Mouse (Mus musculus) heart, embryonic 14.5 days (tissue): ENCODE results near the gene Kdm2b. TPM values are rescaled to one million over a fixed set of nuclear protein-coding genes. Genes with fewer than 3 reads are reported as not detected.

Experiments used
- ATAC-seq: fragments of 200-750 bp; cut with Nextera tagmentation; 2 replicates; pipeline ENCODE4 v1.8.0; 2017; ENCODE audit warnings: low read depth, moderate TSS enrichment; ENCODE audit not compliant: insufficient number of reproducible peaks, insufficient read depth, low FRiP score
- H3K27ac ChIP-seq, 2 experiments: fragments of 200-500 bp in 1 of 2; fragments of 300-500 bp in 1 of 2; sonication (generic) in 1 of 2; replicated peaks in 1 of 2; 2 replicates each; pipeline ENCODE4 v1.5.1; 2012 to 2014; ENCODE audit warnings: low read depth in 2 of 2, low read length in 2 of 2, control low read depth in 1 of 2, mild to moderate bottlenecking in 1 of 2, mixed read lengths in 1 of 2; ENCODE audit not compliant: control insufficient read depth in 1 of 2, insufficient read depth in 1 of 2
- H3K27me3 ChIP-seq: fragments of 300-500 bp; sonication (generic); 2 replicates; pipeline ENCODE4 v1.6.1; 2014; ENCODE audit warnings: mild to moderate bottlenecking, low read length, control low read depth; ENCODE audit not compliant: control insufficient read depth, insufficient read depth
- H3K36me3 ChIP-seq: fragments of 300-500 bp; sonication (generic); 2 replicates; pipeline ENCODE4 v1.6.1; 2014; ENCODE audit warnings: mild to moderate bottlenecking, control low read depth, low read length, mixed read lengths; ENCODE audit not compliant: control insufficient read depth, insufficient read depth
- H3K4me1 ChIP-seq, 2 experiments: fragments of 200-500 bp in 1 of 2; fragments of 300-500 bp in 1 of 2; sonication (generic) in 1 of 2; 2 replicates each; pipeline ENCODE4 v1.6.1; 2012 to 2014; ENCODE audit warnings: low read length in 2 of 2, control low read depth in 1 of 2, mixed read lengths in 1 of 2; ENCODE audit not compliant: control insufficient read depth in 2 of 2, insufficient read depth in 2 of 2
- H3K4me2 ChIP-seq: fragments of 300-500 bp; sonication (generic); 2 replicates; pipeline ENCODE4 v1.6.1; 2014; ENCODE audit warnings: mild to moderate bottlenecking, low read length
- H3K4me3 ChIP-seq, 2 experiments: fragments of 200-500 bp in 1 of 2; fragments of 300-500 bp in 1 of 2; sonication (generic) in 1 of 2; 2 replicates each; pipeline ENCODE4 v1.5.1; 2012 to 2014; ENCODE audit warnings: low read length in 2 of 2, mild to moderate bottlenecking in 2 of 2, control low read depth in 1 of 2, low read depth in 1 of 2, moderate library complexity in 1 of 2; ENCODE audit not compliant: control insufficient read depth in 1 of 2, insufficient read depth in 1 of 2
- H3K9ac ChIP-seq: fragments of 300-500 bp; sonication (generic); 2 replicates; pipeline ENCODE4 v1.6.1; 2014; ENCODE audit warnings: mild to moderate bottlenecking, low read length
- H3K9me3 ChIP-seq: fragments of 300-500 bp; sonication (generic); 2 replicates; pipeline ENCODE4 v1.6.1; 2016; ENCODE audit warnings: low read length, control low read depth; ENCODE audit not compliant: control insufficient read depth
- WGBS: fragments of 180-500 bp; shearing (Covaris S2); extraction: QIAGEN DNeasy Blood & Tissue Kit; methylation state at CpG from one replicate; pipeline ENCODE4 v1.1.7; 2014; 5-methylcytosine and 5-hydroxymethylcytosine counted together
- polyA plus RNA-seq: library from polyadenylated mRNA; unstranded; fragments of >200 nt; fragmentation: Nextera tagmentation; extraction: Ambion mirVana; gene quantifications from 2 replicates; pipeline ENCODE4 v1.2.1, GENCODE M21; 2014

Gene Kdm2b
- polyA plus RNA-seq, 1 experiment from 2014 or later: 24.2 TPM

GRCm38 (mm10) chr5:122971438-122971837 is 18.2 kb downstream of the Kdm2b start:
- Histone ChIP-seq H3K4me2 (no peak overlapping the region), H3K4me3 (no peak overlapping the region), H3K9me3 (no peaks in the 10 kb centered on the region), H3K27ac (no peak overlapping the region), H3K9ac (no peak overlapping the region), H3K27me3 (no peaks in the 10 kb centered on the region), H3K4me1 (peaks cover 0 to 2% of the 10 kb centered on the region in 2 experiments; a peak in 1 of 4 replicates), H3K36me3 (no peaks in the 10 kb centered on the region)
- WGBS: 82% methylated on average over 4 of the region's 4 CpGs
- ATAC-seq: no peak

GRCm38 (mm10) chr5:122970056-122970455 is 19.6 kb downstream of the Kdm2b start:
- ATAC-seq: no peak
- Histone ChIP-seq H3K4me1 (peaks cover 0 to 2% of the 10 kb centered on the region in 2 experiments; a peak in 1 of 4 replicates), H3K9me3 (no peaks in the 10 kb centered on the region), H3K4me2 (no peak overlapping the region), H3K4me3 (no peak overlapping the region), H3K9ac (no peak overlapping the region), H3K27ac (no peak overlapping the region), H3K36me3 (no peaks in the 10 kb centered on the region), H3K27me3 (no peaks in the 10 kb centered on the region)
- WGBS: 80% methylated on average over 5 of the region's 5 CpGs

DNA sequence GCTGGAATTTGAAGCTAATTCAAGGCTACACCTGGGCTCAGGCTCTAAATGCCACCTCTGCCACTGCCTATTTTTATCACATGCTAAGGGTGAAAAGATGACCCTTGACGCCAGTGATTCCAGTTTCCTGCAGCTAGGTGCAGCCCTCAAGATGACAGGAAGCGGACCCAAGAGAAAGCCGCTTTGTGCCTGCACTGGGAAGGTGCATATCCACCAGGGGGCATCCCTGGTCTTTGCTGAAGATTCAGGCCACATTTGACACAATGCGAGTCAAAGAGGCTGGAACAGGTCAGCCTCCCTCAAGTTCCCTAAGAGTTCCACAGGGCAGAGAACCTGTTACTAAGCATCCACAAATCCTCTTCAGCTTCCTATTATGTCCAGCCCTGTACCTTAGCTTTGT is 21.3 kb downstream of the Kdm2b start:
- Histone ChIP-seq H3K4me1 (peaks cover 0 to 2% of the 10 kb centered on the region in 2 experiments; a peak in 1 of 4 replicates), H3K4me3 (no peak overlapping the region), H3K27ac (no peak overlapping the region), H3K9me3 (no peaks in the 10 kb centered on the region), H3K36me3 (no peaks in the 10 kb centered on the region), H3K27me3 (no peaks in the 10 kb centered on the region), H3K4me2 (no peak overlapping the region), H3K9ac (no peak overlapping the region)
- WGBS: 15% methylated on average over 4 of the region's 4 CpGs
- ATAC-seq: no peak

GRCm38 (mm10) chr5:122965427-122965826 is 24.2 kb downstream of the Kdm2b start:
- Histone ChIP-seq H3K9me3 (no peaks in the 10 kb centered on the region), H3K4me2 (no peak overlapping the region), H3K4me3 (no peak overlapping the region), H3K9ac (no peak overlapping the region), H3K27ac (no peak overlapping the region), H3K36me3 (0 out of 2 replicates have a peak, but pooled peaks cover 2% of the 10 kb centered on the region), H3K27me3 (no peaks in the 10 kb centered on the region), H3K4me1 (peaks cover 0 to 2% of the 10 kb centered on the region in 2 experiments; a peak in 1 of 4 replicates)
- 85% methylated on average over 11 of the region's 11 CpGs for WGBS
- ATAC-seq: no peak

GRCm38 (mm10) chr5:122964853-122965252 is 24.8 kb downstream of the Kdm2b start:
- Histone ChIP-seq H3K9ac (no peak overlapping the region), H3K4me2 (no peak overlapping the region), H3K4me1 (peaks cover 0 to 2% of the 10 kb centered on the region in 2 experiments; a peak in 1 of 4 replicates), H3K27me3 (no peaks in the 10 kb centered on the region), H3K36me3 (0 out of 2 replicates have a peak, but pooled peaks cover 2% of the 10 kb centered on the region), H3K9me3 (no peaks in the 10 kb centered on the region), H3K27ac (no peak overlapping the region), H3K4me3 (no peak overlapping the region)
- ATAC-seq: no peak
- WGBS: 80% methylated on average over 6 of the region's 6 CpGs

- no peak overlapping the region for H3K27ac ChIP-seq
These were observed 27.7 kb downstream of the Kdm2b start for GRCm38 (mm10) chr5:122961905-122962304.

GRCm38 (mm10) chr5:122959391-122959790 is 30.2 kb downstream of the Kdm2b start:
- Histone ChIP-seq H3K4me1 (no peaks in the 10 kb centered on the region; a peak in 1 of 4 replicates), H3K27me3 (0 out of 2 replicates have a peak, but pooled peaks cover 3% of the 10 kb centered on the region)

More at GRCm38 (mm10) chr5:122961905-122962304, 27.7 kb downstream of the Kdm2b start:
- no peak for ATAC-seq
- H3K36me3 ChIP-seq: 0 out of 2 replicates have a peak, but pooled peaks cover 2% of the 10 kb centered on the region
- no peak overlapping the region for H3K4me3 ChIP-seq
- H3K4me1 ChIP-seq: no peaks in the 10 kb centered on the region
- no peaks in the 10 kb centered on the region for H3K9me3 ChIP-seq
- H3K27me3 ChIP-seq: no peaks in the 10 kb centered on the region
- H3K9ac ChIP-seq: no peak overlapping the region
- H3K4me2 ChIP-seq: no peak overlapping the region
- 58% methylated on average over 3 of the region's 3 CpGs for WGBS

DNA sequence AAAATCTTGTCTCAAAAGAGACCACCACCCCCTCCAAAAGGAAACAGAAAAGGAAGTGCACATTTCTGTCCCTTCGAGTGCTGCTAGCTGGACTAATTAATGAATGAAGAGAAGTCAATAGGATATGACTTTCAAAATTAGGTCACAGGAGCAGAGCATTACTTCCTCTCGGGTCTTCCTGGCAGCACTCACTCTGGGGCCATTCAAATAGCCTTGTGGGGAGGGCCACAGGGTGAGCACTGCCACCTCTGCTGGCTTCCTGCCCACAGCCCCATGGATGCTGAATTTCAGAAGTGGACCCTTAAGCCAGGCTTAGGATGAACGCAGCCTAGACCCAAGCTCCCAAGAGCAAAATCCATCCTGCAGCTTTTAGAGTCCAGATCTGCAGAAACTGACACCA is 33.6 kb downstream of the Kdm2b start:
- no peaks in the 10 kb centered on the region for H3K9me3 ChIP-seq
- no peak for ATAC-seq
- H3K36me3 ChIP-seq: 0 out of 2 replicates have a peak, but pooled peaks cover 1% of the 10 kb centered on the region
- H3K9ac ChIP-seq: no peak overlapping the region
- 47% methylated on average over 3 of the region's 3 CpGs for WGBS
- peaks cover 17% of the 10 kb centered on the region for H3K27me3 ChIP-seq
- H3K4me1 ChIP-seq: peaks cover 4 to 17% of the 10 kb centered on the region in 2 experiments; a peak in 3 of 4 replicates
- no peak overlapping the region for H3K4me2 ChIP-seq
- H3K4me3 ChIP-seq: no peak overlapping the region
- H3K27ac ChIP-seq: no peak overlapping the region

More at GRCm38 (mm10) chr5:122959391-122959790, 30.2 kb downstream of the Kdm2b start:
- Histone ChIP-seq H3K36me3 (0 out of 2 replicates have a peak, but pooled peaks cover 2% of the 10 kb centered on the region), H3K27ac (no peak overlapping the region), H3K9ac (no peak overlapping the region), H3K4me3 (no peak overlapping the region), H3K4me2 (no peak overlapping the region), H3K9me3 (no peaks in the 10 kb centered on the region)
- WGBS: 89% methylated on average over 11 of the region's 11 CpGs
- no peak for ATAC-seq
